Mouse (Mus musculus) hindbrain, embryonic 10.5 days (tissue): Measurements from ENCODE around the gene Cenpm. TPM values are rescaled to one million over a fixed set of nuclear protein-coding genes. Genes with fewer than 3 reads are reported as not detected.

Experiments
- DNase-seq: peaks from one replicate; pipeline ENCODE4 v3.0.0-alpha.2; 2017; ENCODE audit warnings: low spot score
- H3K27ac ChIP-seq: fragments of 300-500 bp; sonication (generic); 2 replicates; pipeline ENCODE4 v1.5.1; 2016; ENCODE audit warnings: mild to moderate bottlenecking, moderate library complexity
- H3K27me3 ChIP-seq: fragments of 300-500 bp; sonication (generic); 2 replicates; pipeline ENCODE4 v1.6.1; 2016; ENCODE audit warnings: mild to moderate bottlenecking; ENCODE audit not compliant: poor library complexity, insufficient read depth, severe bottlenecking
- H3K36me3 ChIP-seq: fragments of 300-500 bp; sonication (generic); 2 replicates; pipeline ENCODE4 v1.6.1; 2016; ENCODE audit warnings: mild to moderate bottlenecking, moderate library complexity
- H3K4me1 ChIP-seq: fragments of 300-500 bp; sonication (generic); replicated peaks from 2 replicates; pipeline ENCODE4 v1.6.1; 2016; ENCODE audit warnings: mild to moderate bottlenecking
- H3K4me3 ChIP-seq: fragments of 300-500 bp; sonication (generic); 2 replicates; pipeline ENCODE4 v1.5.1; 2016; ENCODE audit warnings: mild to moderate bottlenecking, moderate library complexity
- H3K9me3 ChIP-seq: fragments of 300-500 bp; sonication (generic); 2 replicates; pipeline ENCODE4 v1.6.1; 2016; ENCODE audit warnings: mild to moderate bottlenecking, moderate library complexity
- WGBS: fragments of 180-500 bp; shearing (Covaris S2); methylation state at CpG from one replicate; pipeline ENCODE4 v1.1.7; 2016; 5-methylcytosine and 5-hydroxymethylcytosine counted together
- polyA plus RNA-seq: library from polyadenylated mRNA; unstranded; fragments of >200 nt; fragmentation: Nextera tagmentation; extraction: Ambion mirVana; gene quantifications from 2 replicates; pipeline ENCODE4 v1.2.1, GENCODE M21; 2016

Cenpm gene
- polyA plus RNA-seq, 1 experiment from 2014 or later, result 92.6 TPM

DNA sequence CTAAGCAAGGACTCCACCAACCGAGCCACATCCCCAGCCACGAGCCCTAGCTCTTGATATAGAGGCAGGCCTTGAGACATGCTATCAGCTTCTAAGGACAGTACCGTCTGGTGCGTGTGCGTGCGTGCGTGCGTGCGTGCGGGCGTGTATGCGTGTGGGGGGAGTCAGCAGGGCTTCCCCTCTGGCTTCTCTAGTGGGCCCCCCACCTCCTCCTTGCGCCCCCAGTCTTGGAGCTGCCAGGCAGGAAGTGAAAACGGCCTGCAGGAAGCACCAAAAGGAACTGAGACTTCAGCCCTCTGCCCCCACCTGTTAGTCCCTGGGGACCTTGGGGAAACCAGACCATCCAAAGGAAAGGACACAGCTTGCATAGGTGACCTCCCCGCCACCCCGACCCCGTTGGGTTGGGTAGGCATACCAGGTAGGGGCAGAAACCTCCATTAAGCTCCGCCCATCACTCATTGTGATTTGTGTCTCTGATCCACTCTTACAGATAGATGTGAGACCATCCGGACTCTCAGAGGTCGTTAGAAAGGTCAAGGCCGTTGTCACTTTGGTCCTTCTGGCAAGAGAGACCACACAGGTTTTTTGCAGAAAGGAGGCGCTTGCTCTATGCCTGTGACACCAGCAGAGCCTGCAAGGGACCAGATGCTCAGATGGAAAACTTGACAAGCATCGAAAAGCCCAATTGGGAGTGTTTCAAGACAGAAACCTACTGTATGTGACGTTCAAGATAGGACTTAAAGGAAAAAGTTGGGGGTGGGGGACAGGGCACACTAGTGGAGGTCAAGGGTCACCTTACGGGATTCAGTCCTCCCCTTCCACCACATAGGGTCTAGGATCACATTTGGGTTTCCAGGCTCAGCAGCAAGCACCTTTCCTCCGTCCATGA lies 25.5 kb downstream of the Cenpm start:
- no peaks in the 10 kb centered on the region for H3K36me3 ChIP-seq
- no peak overlapping the region for H3K27ac ChIP-seq
- peaks cover 64% of the 10 kb centered on the region for H3K4me1 ChIP-seq
- DNase-seq, result no peak
- no peak overlapping the region for H3K4me3 ChIP-seq
- 79% methylated on average over 26 of the region's 26 CpGs for WGBS
- H3K9me3 ChIP-seq, result no peaks in the 10 kb centered on the region
- H3K27me3 ChIP-seq, result peaks cover 78% of the 10 kb centered on the region

DNA sequence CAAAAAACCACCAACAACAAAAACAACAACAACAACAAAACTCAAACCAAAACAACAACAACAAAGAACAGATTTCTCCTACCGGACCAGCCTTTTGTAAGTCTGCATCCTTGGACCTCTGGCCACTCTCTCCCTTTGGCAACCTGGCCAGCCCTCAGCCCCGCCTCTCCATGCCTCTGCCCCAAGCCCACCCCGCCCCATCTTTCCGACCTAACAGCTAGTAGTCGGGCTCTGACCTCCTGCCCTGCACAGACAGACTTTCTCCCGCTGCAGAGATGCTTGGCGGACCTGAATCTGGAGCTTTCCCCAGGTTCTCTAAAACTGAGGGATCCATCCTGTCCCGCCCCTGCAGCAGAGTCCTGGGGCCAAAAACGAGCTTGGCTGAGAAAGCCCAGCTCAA lies 26.6 kb downstream of the Cenpm start:
- Histone ChIP-seq H3K4me3 (no peak overlapping the region), H3K4me1 (peaks cover 58% of the 10 kb centered on the region), H3K36me3 (no peaks in the 10 kb centered on the region), H3K27ac (no peak overlapping the region), H3K27me3 (peaks cover 78% of the 10 kb centered on the region), H3K9me3 (no peaks in the 10 kb centered on the region)
- no peak for DNase-seq
- 21% methylated on average over 9 of the region's 9 CpGs for WGBS

DNA sequence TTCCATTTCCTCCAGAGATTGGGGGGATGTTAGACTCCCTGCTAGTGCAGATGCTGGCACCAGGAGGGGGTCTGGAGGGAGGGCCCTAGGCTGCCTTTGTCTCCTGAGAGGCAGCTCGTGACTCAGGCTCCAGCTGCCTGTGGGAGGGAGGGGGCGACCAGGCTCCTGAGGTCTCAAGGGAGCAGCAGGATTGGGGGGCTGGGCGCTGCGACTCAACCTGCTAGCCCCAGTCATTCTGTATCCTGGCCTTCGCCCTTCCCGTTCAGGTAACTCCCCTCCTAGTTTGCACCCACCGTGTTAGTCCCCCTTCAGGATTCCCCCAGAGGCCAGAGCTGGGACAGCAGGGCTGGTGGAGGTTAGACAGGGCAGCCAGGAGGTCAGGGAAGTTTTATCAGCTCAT lies 27.5 kb downstream of the Cenpm start:
- Histone ChIP-seq H3K27ac (peak overlapping the region; percentile 70), H3K27me3 (peaks cover 80% of the 10 kb centered on the region), H3K4me3 (no peak overlapping the region), H3K4me1 (peaks cover 66% of the 10 kb centered on the region), H3K9me3 (no peaks in the 10 kb centered on the region), H3K36me3 (no peaks in the 10 kb centered on the region)
- 9% methylated on average over 7 of the region's 7 CpGs for WGBS
- no peak for DNase-seq

DNA sequence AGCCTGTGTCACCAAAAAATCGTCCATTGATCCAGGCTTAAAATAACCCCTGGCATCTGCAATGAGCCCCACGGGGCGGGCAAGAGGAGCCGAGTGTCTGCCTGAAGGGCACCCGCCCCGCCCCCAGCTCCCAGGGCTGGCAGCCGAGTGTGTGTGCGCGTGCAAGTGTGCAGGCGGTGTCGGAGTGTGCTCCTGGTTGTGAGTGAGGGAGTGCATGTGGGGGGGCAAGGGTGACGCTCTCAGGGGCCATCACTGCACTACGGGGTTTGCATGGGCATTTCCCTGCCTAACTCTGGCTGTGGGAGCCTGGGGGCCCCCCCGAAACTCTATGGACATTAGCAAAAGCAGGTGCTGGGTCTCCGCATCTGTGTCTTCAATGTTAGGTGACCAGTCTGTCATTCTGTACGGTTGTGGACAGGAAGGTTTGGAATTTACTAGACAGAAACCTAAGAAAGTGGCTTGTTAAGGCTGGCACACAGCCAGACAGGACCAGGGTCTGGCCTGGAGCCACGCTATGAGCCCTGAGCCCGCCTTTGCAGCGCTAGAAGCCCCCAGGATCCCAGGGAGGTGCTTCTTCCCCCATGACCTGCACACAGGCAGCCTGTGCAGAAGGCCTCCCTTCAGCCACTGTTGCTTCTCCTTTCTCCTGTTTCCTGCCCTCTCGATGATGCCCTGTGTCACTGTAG lies 28.3 kb downstream of the Cenpm start:
- Histone ChIP-seq H3K4me1 (peaks cover 73% of the 10 kb centered on the region), H3K9me3 (no peaks in the 10 kb centered on the region), H3K27me3 (peaks cover 85% of the 10 kb centered on the region), H3K27ac (no peak overlapping the region), H3K4me3 (no peak overlapping the region), H3K36me3 (no peaks in the 10 kb centered on the region)
- WGBS, result 46% methylated on average over 20 of the region's 20 CpGs
- no peak for DNase-seq

DNA sequence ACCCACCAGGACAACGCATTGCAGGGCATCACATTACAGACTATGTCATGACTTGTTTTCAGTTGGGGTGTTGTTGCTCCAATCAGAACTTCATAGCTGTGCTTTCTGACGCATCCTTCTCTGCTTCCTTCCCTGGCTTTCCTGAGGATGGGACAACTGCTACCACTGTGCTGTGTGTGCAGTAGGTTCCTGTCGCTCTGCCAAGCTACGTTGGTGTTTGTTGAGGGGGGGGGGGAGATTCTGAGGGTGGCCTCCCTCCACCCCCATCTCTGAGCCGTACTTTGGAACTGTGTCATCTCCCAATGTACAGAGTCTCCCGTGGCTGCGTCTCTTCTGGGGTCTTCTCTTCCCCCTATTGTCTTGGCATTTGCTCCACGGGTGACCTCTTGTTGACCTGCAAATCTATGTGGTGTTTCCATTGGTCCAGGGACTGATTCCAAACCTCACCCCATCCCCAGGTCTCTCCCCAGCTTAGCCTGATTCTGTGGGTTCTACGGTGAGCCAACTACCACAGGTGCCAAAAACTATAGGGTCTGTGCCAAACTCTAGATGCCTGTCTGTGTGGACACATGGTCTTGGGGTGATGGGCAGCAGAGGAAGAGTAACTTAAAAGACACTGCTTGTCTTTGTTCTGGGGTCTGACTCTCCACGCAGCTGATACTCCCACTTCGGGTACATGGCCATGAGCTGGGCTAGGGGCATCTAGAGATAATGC lies 29.1 kb downstream of the Cenpm start:
- H3K4me1 ChIP-seq, result peaks cover 74% of the 10 kb centered on the region
- H3K27ac ChIP-seq, result no peak overlapping the region
- H3K9me3 ChIP-seq, result no peaks in the 10 kb centered on the region
- no peaks in the 10 kb centered on the region for H3K36me3 ChIP-seq
- no peak for DNase-seq
- WGBS, result 38% methylated on average over 11 of the region's 11 CpGs
- H3K4me3 ChIP-seq, result no peak overlapping the region
- H3K27me3 ChIP-seq, result peaks cover 85% of the 10 kb centered on the region

DNA sequence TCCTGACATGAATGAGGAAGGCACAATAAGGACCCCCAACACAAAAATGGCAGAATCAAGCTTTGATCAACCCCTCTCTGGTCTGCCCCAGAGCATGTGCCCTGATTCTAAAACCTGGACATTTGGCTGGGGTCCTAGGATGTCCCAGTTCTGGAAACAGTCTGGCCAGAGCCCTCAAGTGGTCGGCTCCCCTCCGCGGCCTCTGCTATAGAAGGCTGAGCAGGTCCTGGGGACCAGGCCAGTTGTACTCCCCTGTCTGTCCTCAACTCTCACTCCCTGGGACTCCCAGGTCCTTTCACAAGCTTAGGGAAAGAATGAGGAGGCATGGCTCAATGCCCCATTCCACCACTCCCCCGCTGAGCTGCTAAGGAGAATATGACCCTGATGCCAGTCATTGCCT lies 31.3 kb downstream of the Cenpm start:
- Histone ChIP-seq H3K36me3 (no peaks in the 10 kb centered on the region), H3K4me1 (peaks cover 58% of the 10 kb centered on the region), H3K9me3 (no peaks in the 10 kb centered on the region), H3K27ac (no peak overlapping the region), H3K27me3 (peaks cover 97% of the 10 kb centered on the region), H3K4me3 (peak overlapping the region; percentile 56)
- WGBS, result 13% methylated on average over 4 of the region's 4 CpGs
- no peak for DNase-seq

DNA sequence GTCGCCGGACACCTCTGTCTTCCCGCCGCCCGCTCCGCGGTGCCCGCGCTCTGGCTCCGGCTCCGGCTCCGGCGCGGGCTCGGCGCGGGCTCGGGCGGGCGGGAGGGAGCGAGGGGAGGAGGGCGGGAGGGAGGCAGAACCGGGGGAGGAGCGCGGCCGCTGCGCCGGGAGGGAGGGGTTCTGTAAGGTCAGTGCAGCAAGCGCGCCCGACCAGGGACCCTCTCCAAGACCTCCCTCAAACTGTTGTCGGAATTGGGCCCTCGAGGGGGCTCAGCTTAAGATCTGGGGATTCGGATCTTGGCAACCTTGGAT lies 31.8 kb downstream of the Cenpm start, which contains the start of gene Shisa8:
Shisa8 (minus strand) TSS at position 64 of the 312 bp plus-strand sequence.
- peaks cover 56% of the 10 kb centered on the region for H3K4me1 ChIP-seq
- peak within 1 kb of the TSS; percentile 66 for H3K27ac ChIP-seq
- peak within 1 kb of the TSS; percentile 56 for H3K4me3 ChIP-seq
- no peaks in the 10 kb centered on the region for H3K36me3 ChIP-seq
- peak; percentile 40 for DNase-seq
- H3K9me3 ChIP-seq, result no peaks in the 10 kb centered on the region
- peaks cover 97% of the 10 kb centered on the region for H3K27me3 ChIP-seq
- under 1% methylated on average over 34 of the region's 34 CpGs for WGBS

DNA sequence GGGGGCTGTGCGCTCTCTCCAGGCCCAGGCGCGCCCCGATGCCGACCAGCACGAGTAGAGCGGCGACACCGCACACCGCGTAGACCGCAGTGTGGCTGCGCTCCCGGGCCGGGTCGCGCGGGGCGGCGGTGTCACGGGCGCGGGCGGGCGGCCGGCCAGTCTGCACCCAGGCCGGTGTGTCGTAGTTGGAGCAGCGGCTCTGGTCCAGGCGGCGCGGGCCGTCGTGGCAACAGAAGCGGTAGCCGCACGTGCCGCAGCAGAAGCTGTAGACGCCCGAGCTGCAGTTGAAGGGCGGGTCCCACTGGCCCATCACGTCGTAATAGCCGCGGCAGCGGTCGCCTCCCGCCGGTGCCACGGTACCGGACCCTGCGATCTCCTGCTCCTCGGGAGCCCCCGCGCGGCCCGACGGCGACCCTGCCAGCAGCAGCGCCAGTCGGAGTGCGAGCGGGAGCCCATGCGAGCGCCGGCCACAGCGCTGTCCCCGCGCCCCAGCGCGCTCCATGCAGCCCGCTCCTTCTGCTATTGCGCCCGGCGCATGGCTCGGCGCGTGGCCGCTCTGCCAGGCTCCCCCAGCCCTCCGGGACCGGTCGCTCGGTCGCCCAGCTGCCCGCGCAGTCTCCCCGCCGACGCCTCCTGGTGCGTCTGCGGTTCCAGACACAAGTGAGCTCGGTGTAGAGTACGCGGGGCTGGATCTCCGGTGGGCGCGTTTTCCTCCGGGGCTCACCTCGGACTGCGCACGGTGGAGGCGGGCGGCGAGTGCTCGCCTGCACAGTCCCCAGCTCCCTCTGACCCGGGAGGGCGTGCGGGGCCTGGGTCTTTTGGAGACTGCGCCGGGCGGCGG lies 32.4 kb downstream of the Cenpm start:
- no peaks in the 10 kb centered on the region for H3K9me3 ChIP-seq
- H3K27ac ChIP-seq, result peak overlapping the region; percentile 66
- peaks cover 59% of the 10 kb centered on the region for H3K4me1 ChIP-seq
- under 1% methylated on average over 112 of the region's 112 CpGs for WGBS
- H3K4me3 ChIP-seq, result peak overlapping the region; percentile 56
- DNase-seq, result peak; percentile 63
- H3K27me3 ChIP-seq, result peaks cover 100% of the 10 kb centered on the region
- H3K36me3 ChIP-seq, result no peaks in the 10 kb centered on the region

DNA sequence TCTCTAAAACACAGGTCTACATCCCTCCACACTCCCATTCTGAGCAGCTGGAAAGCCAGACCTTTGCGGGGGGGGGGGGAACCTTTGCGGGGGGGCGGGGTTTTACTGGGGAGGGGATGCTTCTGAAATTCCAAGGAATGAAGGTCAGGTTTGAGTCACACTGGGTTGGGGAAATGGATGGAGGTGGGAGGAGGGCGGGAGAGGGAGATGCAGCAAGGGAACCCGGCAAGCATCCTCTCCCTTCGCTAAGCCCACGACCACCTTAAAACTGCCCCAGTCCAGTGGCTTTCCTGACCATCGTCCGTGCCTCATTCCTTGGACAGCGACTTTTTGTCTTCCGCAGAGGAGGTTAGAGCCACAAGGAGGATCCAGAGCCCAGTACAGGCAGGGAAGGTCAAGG lies 33.3 kb downstream of the Cenpm start:
- Histone ChIP-seq H3K4me1 (peaks cover 59% of the 10 kb centered on the region), H3K4me3 (peak overlapping the region; percentile 56), H3K27ac (no peak overlapping the region), H3K36me3 (peaks cover 6% of the 10 kb centered on the region), H3K27me3 (peaks cover 100% of the 10 kb centered on the region), H3K9me3 (no peaks in the 10 kb centered on the region)
- DNase-seq, result no peak
- WGBS, result 2% methylated on average over 11 of the region's 11 CpGs

DNA sequence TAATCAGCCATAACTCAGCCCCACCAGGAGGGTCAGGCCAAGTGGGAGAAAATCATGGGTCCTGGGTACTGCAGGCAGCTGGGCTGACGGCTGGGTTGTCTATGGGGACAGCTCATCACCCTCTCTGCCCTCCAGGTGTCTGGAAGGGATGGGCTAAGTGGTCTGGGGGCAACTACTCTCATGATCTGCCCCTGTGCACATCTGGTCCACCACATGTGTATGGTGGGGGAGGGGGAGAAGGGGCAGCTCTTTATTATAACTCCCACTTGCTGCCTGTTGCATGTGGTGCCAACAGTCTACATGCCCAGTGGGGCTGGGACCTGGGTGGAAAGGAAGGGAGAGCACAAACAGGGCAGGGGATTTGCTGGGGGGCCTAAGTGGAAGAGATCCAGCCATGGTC lies 33.7 kb downstream of the Cenpm start:
- Histone ChIP-seq H3K9me3 (no peaks in the 10 kb centered on the region), H3K27me3 (peaks cover 100% of the 10 kb centered on the region), H3K4me1 (peaks cover 59% of the 10 kb centered on the region), H3K27ac (no peak overlapping the region), H3K36me3 (peaks cover 11% of the 10 kb centered on the region), H3K4me3 (peak overlapping the region; percentile 11; the same call in 1 of the 2 replicates)
- WGBS, result 50% methylated on average over 1 of the region's 1 CpGs
- DNase-seq, result no peak

DNA sequence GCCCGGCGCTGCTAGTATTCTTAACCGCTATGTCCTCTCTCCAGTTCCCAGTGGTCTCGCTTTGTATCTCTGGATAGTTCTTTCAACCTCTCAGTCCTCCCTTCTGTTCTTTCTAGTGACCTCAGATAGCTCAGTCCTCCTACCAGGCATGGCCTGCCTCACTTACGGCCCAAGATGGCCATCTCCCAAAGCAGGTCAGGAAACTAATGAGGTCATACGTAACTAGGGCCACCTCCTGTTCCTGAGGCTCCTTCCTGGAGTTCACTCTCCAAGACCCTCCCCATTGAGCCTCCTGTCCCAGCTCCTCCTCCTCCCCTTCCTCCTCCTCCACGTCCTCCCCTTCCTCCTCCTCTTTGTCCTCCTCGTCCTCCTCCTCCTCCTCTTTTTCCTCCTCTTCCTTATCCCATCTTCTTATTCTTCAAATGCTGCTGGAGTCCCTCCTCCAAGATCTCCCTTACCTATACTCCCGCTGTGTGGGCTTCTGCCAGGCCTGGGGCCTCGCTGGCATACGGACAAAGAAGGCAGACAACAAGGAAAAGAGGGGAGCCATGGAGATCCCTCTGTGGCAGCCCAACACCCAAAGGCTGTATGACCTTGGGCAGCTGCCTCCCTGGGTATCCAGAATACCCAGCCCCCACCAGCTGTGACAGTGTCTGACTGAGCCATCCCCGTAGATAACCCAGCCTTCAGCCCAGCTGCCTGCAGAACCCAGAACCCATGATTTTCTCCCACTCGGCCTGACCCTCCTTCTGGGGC lies 35.1 kb downstream of the Cenpm start:
- no peaks in the 10 kb centered on the region for H3K9me3 ChIP-seq
- H3K36me3 ChIP-seq, result peaks cover 24% of the 10 kb centered on the region
- no peak overlapping the region for H3K27ac ChIP-seq
- H3K27me3 ChIP-seq, result peaks cover 100% of the 10 kb centered on the region
- 80% methylated on average over 13 of the region's 13 CpGs for WGBS
- no peak for DNase-seq
- no peak overlapping the region for H3K4me3 ChIP-seq
- H3K4me1 ChIP-seq, result peaks cover 65% of the 10 kb centered on the region

DNA sequence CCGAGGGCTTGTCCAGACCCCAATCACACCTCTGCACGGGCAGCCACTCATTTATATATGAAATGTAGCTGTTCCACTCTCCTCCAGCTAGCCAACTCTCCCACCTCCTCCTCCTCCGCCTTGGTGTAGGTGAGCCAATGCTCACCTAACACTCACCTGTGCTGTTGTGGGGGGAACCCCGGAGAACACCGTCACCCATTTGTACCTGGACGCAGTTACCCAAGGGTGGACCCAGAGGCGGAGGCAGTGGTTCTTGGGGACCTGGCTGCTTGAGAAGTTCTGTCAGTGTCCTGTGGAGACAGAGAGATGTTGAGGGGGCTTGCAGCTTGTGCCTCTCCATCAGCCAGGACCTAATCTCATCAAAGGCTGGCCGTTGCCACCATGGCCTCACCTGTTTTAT lies 36.2 kb downstream of the Cenpm start:
- H3K27ac ChIP-seq, result no peak overlapping the region
- peaks cover 36% of the 10 kb centered on the region for H3K36me3 ChIP-seq
- peaks cover 90% of the 10 kb centered on the region for H3K27me3 ChIP-seq
- WGBS, result 80% methylated on average over 8 of the region's 8 CpGs
- peaks cover 76% of the 10 kb centered on the region for H3K4me1 ChIP-seq
- H3K4me3 ChIP-seq, result no peak overlapping the region
- H3K9me3 ChIP-seq, result no peaks in the 10 kb centered on the region
- no peak for DNase-seq
